Mouse (Mus musculus) large intestine, adult 2 months (tissue): ENCODE results near the gene Adarb1. TPM values are rescaled to one million over a fixed set of nuclear protein-coding genes. Genes with fewer than 3 reads are reported as not detected.
"Not testable (repeated sequence)": the region's sequence is repeated elsewhere in the genome, so short reads cannot be mapped to it uniquely, and the experiment has no call there.

Source experiments
- DNase-seq: peaks from one replicate; pipeline ENCODE4 v3.0.0-alpha.2; 2012; ENCODE audit warnings: low read depth, low spot score
- WGBS: fragments of 180-500 bp; shearing (Covaris S2); methylation state at CpG from one replicate; pipeline ENCODE4 v1.1.7; 2018; 5-methylcytosine and 5-hydroxymethylcytosine counted together
- polyA plus RNA-seq: library from polyadenylated mRNA; depleted of rRNA; stranded (reverse); fragments of >200 nt; gene quantifications from 2 replicates; pipeline ENCODE4 v1.2.3, GENCODE M21; 2012

The Adarb1 gene
- polyA plus RNA-seq, 1 experiment: 0.63 TPM

DNA sequence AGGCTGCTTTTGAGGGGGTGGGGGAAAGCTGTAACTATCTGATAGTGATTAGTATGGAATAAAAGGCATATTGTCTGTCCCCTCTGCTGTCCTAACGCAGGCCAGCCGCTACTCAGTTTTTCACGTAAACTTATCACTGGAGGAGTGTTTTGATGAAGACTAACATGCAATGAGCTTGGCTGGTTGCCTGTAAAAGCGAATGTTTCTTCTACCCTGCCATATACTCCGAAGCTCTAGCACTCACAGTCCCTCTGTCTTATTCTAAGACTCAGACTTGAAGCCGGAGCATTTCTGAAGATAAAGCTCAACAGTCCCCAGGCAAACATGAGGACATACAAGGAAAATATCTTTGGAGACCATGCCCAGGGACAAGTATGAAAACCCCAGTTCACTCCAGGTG is 133.2 kb downstream of the Adarb1 start:
- no peak for DNase-seq
- 62% methylated on average over 6 of the region's 6 CpGs for WGBS

DNA sequence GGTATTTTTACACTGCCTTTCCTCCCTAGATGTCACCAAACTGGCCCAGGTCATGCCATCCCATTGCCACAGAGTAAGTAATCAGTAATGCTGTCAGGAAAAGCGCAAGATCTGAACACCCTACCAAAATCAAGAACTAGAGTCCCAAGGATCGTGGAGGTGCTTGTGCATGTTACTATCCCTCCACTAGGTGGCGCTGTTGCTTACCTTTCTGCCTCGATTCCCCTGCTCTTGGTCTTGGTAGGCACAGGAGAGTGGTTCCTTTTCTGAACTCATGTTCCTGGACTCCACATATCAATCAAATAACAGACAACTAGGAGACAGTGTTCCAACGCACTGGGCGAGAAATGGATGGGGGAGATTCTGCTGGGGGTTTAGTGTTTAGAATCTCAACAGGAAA is 135.2 kb downstream of the Adarb1 start:
- peak; percentile 40 for DNase-seq
- 18% methylated on average over 6 of the region's 6 CpGs for WGBS

DNA sequence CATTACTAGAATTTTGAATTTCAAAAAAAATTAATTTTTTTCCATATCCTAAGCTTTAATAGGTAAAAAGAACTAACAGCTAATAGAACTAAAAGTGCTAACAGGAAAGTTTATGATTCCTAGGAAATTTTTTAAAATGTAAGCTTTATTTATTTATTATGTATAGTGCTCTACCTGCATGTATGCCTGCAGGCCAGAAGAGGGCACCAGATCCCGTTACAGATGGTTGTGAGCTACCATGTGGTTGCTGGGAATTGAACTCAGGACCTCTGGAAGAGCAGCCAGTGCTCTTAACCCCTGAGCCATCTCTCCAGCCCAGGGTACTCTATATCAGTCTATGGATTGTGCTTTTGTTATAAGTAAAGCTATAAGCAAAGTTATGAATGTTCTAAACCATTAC is 136.0 kb downstream of the Adarb1 start:
- WGBS: 69% methylated on average over 1 of the region's 1 CpGs

DNA sequence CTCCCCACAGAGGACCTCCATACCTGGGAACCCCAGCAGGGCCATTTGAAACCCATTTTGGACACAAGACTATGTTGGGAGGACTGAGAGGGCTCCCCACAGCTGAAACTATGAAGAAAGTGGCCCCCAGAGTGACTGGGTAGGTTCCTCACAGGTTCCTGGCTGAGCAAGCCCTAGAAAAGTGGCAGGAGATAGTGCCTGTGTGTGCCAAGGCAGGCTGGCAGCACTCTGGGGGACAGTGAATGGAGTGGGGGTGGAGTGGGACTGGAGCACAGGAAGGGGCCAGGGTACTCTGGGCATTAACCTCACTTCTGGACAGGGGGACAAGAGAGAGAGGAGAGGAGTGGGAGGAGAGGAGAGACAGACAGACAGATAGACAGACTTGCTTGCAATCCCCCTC is 144.3 kb downstream of the Adarb1 start:
- DNase-seq: no peak

More for the DNA sequence above, 136.0 kb downstream of the Adarb1 start:
- DNase-seq: not testable (repeated sequence)

DNA sequence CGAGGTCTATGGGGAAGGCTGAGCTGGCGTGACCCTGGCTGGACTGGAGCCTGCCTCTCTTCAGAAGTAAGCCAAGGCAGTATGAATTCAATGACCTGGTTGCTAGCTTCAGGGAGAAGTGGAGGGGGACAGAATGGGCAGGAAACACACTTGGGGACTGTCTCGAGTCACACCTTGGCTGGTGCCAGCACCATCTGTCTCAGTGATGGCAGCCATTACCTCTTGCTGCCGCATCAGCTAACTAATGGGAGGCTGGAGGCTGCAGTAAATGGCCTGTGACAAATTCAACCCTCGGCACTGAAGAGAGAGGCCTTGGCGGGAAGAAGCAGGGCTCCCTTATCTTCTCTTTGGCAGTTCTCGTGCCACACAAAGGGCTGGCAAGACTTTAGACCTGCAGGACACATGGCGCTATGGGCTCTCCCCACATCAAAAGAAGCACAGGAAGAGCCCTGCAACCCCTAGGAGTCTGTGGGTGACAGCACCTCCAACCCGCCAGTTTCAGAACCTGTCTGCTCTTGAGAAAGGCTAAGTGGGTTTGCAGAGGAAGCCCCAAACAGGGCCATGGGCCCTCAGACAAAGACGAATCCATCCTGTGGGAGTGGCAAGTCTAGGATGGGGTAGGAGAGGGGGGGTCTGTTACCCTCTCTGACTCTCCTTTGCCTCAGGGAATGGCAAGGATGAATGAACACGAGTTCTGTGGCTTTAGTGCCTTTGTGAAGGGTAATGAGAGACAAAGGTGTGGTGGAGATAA is 144.9 kb downstream of the Adarb1 start:
- DNase-seq: no peak
- WGBS: 55% methylated on average over 11 of the region's 11 CpGs

DNA sequence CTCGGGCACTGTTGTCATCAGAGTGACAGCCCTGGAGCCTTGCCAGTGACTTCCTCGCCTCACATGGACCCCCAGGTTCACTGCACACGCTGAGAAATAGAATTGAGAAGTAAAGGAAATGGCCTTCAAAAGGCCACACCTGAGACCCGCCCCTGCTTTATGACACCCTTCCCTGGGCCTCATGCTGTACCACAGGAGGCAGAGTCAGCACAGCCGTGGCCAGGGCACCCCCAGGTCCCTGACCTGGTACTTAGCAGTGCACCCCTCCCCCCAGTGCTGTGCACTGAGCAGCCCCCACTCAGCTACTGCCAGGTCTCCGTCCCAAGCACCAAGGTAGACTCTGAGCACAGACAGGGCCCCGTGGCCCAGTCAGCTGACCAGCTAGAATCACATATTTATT is 148.9 kb downstream of the Adarb1 start:
- WGBS: 47% methylated on average over 7 of the region's 7 CpGs
- no peak for DNase-seq

DNA sequence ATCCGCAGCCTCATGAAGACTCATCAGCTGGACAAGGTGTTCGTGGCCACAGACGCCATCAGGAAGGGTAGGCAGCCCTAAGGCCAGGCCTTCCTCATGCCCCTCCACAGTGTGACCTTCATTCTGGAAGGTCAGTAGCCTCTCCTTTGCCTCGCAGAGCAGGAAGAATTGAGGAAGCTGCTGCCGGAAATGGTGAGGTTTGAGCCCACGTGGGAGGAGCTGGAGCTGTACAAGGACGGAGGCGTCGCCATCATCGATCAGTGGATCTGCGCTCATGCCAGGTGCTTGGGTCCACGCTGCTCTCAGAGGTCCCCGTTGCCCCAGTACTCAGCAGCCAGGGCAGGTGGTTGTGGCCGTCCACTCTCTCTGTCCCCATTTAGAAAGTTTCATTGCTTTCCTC is 151.0 kb downstream of the Adarb1 start:
- DNase-seq: no peak
- 81% methylated on average over 14 of the region's 14 CpGs for WGBS

DNA sequence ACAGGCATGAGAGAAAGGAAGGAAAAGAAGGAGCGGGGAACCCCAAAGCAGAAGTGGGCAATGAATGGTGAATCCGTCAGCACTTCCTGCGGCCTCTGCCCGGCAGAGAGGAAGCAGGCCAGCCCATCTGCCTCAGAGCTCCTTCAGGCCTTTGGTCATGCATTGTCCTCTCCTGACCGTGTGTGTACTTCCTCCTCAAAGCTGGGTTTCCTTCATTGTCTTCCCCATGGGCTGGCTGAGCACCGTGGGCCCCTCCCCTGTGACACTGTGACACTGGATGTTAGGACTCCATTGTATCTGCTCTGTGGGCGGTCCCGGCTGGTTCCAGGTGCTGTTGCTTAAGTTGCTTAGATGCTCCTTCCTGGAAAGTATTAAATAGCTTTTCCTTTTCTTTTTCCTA is 151.8 kb downstream of the Adarb1 start:
- DNase-seq: no peak
- 73% methylated on average over 8 of the region's 8 CpGs for WGBS

DNA sequence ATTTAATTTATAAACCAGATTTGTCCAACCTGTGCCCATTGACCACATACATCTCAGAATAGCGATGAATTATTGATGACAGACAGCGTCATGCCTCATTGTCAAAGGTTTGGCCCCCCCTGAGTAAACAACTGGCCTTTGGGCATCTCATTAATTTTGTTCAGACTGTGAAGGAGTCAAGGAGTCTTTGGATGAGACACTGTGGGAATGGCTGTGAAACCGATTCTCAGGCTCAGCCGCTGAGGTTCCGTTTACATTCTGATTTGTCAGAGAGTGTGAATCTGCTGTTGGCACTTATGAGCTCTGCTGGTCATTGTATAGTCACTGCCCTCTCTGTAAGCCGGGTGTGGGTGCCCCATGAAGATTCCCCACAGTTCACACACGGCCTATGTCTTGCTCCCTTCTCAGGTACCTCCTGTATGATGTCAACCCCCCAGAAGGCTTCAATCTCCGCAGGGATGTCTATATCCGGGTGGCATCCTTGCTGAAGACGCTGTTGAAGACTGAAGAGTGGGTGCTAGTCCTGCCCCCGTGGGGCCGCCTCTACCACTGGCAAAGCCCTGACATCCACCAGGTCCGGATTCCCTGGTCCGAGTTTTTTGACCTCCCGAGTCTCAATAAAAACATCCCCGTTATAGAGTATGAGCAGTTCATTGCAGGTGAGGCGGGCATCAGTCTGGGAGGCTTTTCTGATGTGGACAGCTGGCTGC is 157.7 kb downstream of the Adarb1 start:
- DNase-seq: no peak
- WGBS: 80% methylated on average over 17 of the region's 17 CpGs

DNA sequence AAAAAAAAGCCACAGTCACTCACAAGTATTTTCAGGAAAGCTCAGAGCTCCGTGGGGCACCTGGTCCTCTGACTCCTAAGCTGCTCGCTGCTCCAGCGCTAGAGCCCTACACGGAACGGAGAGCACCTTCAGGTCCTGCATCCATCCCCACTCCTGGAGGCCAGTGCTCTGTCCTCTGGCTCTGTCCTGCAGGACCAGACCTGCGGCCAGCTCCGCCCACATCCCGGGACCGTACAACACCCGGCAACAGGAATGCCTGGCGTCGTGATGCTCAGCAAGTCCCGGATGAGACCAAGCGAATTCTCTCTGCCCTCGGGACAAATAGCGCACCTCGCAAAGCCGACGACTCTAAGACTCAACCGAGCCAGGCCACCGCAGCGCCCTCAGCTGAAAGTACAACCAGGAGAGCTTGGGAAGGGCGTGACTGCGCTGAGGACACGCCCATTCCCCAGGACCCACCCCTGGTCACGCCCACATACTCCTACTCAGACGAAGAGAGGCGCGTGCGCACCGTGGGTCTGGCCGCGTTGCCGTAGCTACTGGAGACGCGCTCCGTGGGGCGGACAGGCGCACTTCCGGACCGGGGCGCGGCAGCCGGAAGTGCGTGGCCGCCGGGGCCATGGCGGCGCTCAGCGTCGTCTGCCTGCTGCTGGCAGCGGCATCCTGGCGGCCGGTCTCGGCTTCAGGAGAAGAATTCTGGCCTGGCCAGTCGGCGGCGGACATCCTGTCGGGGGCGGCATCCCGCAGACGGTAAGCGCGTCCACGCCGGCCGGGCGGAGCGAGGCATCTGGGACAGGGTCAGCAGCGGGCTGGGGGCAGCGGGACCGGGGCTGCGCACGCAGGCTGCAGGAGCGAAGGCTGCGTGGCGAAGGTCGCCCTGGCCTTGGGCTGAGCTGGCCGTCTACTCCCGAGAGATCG is 159.1 kb downstream of the Adarb1 start, which contains the start of gene Pofut2:
TSS of gene Pofut2 (plus strand) at position 515 of the 918 bp plus-strand sequence.
- WGBS: under 1% methylated on average over 81 of the region's 81 CpGs
- peak; percentile 87 for DNase-seq

DNA sequence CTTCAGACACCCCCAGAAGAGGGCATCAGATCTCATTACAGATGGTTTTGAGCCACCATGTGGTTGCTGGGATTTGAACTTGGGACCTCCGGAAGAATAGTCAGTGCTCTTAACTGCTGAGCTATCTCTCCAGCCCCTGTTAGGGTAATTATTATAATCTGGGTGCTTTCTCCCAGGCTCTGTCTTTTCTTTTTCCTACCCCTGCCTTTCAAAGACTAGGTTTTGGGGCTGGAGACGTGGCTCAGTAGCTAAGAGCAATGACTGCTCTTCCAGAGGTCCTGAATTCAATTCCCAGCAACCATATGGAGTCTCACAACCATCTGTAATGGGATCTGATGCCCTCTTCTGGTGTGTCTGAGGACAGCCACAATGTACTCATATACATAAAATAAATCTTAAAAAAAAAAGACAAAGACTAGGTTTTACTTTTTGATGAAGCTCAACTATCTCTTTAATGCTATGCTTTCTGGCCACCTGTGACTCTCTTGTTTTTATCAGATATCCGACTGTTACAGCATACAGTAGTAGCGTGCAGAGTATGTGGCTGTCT is 160.0 kb downstream of the Adarb1 start:
- no peak for DNase-seq
- WGBS: 71% methylated on average over 4 of the region's 4 CpGs

DNA sequence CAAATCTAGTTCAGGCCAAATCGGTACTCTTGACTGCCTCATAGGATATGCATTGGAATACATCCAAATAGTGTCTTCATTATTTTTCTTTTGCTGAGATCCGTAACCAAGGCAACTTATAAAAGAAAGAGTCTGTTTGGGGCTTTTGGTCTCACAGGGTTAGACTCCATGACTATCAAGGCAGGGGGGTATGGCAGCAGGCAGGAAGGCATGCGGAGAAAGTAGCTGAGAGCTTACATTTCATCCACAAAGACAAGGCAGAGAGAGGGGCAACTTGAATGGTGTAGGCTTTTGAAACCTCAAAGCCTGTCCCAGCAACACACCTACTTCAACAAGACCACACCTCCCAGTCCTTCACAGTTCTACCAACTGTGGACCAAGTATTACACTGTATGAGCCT is 162.4 kb downstream of the Adarb1 start:
- WGBS: 88% methylated on average over 3 of the region's 3 CpGs
- no peak for DNase-seq

DNA sequence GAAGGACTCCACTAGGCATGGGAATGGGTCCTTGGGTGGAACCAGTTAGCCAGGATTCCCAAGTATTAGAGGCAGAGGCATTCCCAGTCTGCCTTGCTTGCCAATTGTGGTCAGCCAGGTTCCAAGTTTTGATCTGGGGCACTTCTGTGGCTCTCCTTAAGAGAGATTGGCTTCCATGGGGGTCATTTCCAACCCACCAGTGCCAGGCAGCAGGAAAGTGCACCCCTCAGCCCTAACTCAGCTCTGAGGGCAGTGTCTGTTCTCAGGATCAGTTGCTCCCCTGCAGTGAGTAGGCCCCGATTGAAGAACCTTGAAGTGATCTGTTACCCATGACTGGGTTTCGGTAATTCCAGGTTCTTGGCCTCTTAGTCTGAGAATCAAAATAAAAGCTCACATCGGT is 162.8 kb downstream of the Adarb1 start:
- WGBS: 92% methylated on average over 3 of the region's 3 CpGs

DNA sequence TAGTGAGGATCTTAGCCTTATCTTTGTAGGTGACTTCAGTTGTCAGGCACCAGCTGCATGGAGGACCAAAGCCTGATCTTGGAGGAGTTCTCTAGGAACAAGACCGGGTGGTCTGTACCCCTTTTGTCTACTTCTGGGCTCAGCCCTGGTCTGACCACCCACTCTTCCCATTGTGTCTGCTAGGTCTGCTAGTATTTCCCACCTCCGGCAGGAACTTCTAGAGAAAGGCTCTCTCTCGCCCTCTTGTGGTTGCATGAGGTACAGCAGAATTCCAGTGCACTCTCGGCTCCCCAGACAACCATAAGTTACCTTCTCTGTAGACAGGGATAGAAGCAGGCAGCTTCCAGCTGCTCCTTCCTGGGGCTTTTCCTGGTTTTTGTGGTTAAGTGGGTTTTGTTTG is 165.3 kb downstream of the Adarb1 start:
- DNase-seq: no peak
- 0% methylated on average over 4 of the region's 4 CpGs for WGBS

More for the DNA sequence above, 162.8 kb downstream of the Adarb1 start:
- no peak for DNase-seq

DNA sequence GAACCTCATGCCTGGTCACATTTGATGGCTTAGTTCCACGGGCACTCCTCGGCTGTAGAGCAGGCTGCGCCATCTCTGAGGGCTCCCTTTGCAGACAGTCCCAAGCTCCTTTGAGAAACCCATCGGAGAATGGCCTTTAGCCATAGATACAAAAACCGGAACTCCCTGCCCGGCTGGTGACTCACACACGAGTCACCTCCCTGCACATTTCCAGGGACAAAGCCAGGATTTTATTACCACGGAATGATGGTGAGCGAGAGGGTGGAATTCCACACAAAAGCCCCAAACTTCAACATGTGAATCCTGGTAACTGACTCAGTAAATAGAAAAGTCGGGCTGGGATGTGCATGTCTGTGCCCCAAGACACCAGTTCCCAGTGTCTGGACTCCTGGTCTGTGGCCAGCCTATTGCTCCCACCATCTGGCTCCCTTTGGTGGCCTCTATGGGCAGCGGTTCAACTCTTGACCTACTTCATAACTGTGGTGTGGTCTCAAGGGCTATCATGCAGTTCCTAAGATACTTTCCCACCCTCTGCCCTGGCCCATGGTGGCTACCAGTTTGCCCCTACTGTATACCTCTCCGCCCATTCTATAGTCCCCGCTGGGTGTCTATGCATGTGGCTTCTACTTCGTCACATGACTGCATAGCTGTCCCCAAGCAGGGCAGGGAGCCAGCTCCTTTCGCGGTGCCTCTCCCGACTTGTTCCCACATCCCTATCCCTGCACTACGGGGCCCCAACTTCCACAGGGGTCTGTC is 166.1 kb downstream of the Adarb1 start:
- DNase-seq: no peak
- 15% methylated on average over 18 of the region's 18 CpGs for WGBS

DNA sequence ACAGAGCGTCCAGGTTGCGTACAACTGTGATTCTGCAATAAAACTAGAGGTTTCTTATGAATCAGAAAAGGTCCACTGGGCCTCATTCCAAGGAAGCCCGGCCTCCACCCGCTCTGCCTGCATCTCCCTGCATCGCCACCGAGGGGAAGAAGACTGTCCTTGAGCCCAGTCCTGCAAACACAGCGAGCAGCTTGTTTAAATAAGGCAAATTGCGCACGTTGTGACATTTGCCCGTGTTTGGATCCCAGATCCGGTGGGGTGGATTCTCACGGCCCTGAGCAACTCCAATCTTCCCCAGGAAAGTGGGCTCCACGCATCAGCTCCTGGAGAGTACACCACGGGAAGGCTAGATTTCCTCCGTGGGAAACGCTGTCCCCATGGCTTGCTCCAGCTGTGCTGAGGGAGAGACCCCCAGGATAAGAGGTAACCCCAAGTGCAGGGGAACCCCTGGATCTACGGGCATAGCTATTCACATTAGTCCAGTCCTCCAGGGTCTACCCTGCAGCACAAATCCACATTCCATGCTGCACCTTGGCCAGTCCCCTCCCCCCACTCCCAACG is 166.8 kb downstream of the Adarb1 start:
- 9% methylated on average over 18 of the region's 18 CpGs for WGBS
- DNase-seq: no peak

DNA sequence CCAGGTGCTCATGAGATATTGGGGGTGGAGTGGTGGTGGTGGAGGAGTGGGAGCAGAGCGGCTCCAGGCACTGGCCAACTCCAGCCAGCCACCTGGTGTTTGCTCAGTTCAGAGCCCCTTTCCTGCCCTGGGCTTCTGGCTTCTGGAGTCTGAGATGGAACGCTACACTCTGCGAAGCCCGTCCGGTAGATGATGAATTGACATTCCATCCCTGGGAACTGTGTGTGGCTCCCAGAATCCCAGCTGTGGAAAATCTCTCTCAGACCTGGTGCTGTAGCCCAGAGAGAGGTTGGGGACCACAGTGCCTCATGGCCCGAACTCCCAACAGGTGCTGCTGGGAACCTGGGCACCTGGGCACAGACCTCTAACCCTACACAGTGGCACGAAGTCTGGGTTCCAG is 170.4 kb downstream of the Adarb1 start:
- WGBS: 90% methylated on average over 7 of the region's 7 CpGs
- no peak for DNase-seq

DNA sequence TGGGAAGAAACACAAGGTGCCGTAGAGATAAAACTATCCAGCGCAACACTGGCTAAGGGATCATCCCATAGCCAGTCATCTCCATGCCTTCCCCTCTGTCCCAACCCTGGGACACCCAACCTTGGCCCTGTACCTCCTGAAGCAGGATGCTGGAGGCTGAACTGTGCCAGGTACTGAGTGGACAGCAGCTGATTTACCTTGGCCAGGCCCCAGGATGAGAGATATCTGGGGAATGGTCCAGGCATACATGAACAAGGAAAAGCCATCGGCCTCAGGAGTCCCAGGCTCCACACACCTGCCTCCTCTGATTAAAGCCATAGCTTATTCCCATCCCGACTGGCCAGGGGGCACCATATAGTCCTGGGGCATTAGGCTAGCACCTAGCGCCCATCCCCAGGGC is 171.0 kb downstream of the Adarb1 start:
- 79% methylated on average over 5 of the region's 5 CpGs for WGBS
- DNase-seq: no peak

DNA sequence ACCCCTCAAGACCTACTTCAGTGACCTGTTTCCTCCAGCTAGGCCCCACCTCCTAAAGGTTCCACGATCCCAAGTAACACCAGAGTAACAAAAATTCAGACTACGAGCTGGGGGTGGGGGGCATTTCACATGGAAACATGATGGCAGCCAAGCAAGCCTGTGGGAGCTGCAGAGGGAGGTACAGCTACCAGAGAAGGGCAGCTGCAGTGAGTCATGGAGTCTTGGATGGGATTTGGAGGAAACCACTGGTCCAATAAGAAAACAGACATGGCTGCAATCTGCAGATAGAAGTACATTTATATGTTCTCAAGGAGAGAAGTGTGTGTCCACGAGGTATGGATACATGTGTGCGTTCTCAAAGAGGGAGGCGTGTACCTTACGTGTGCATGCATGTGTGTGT is 173.3 kb downstream of the Adarb1 start:
- WGBS: 87% methylated on average over 6 of the region's 6 CpGs
- no peak for DNase-seq
